Mouse (Mus musculus) granulocyte monocyte progenitor cell, adult 5-6 weeks (primary cell): ENCODE results near the gene Msi2. TPM values are rescaled to one million over a fixed set of nuclear protein-coding genes. Genes with fewer than 3 reads are reported as not detected.

Experiments used
- ATAC-seq: replicated peaks from 2 replicates; pipeline ENCODE4 v1.8.0; 2016; ENCODE audit warnings: mild to moderate bottlenecking, moderate TSS enrichment, inconsistent platforms; ENCODE audit not compliant: poor library complexity, severe bottlenecking
- total RNA-seq, 2 experiments: library from RNA; stranded (forward) in 1 of 2; stranded (reverse) in 1 of 2; fragments of 200-712, 200-1000 nt in 1 of 2; fragments of >200 nt in 1 of 2; fragmentation: Nextera tagmentation in 1 of 2; gene quantifications; 2 replicates each; pipeline ENCODE4 v1.2.3; 2014 to 2017

Gene Msi2
- total RNA-seq, 2 experiments from 2014 or later = 34.7 to 39.6 TPM

DNA sequence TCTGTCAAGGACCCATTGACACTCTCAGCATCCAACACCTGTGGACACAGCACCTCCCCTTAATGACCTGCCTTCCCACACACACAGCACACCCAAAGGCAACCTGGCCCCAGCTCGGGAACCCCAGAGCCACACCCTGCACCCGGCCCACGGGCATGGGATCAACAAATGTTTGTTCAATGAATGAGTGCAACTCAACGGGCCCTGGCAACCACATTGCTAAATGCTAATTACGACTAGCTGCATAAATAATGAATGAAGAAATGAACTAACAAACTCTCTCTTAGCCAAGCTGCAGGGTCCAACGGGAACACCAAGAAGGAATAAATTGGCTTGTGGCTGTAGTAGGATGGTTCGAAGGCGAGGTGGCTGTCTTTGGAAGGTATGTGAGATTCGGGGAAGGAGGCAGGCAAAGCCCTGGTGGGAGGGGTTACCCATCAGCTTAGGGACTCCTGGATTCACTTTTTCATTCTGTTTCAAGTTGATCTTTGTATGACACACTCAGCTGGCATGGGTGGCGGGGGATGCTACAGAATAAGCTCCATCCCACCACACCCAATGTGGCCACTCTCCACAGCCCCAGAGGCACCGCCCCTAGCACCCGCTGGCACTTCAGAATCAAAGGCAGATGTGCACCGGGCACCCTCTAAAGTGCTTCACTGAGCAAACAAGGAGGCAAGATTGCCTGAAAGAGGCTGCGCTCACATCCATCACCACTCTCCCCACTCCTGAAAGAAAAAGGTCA lies 35.1 kb downstream of the Msi2 start:
- ATAC-seq = no peak

GRCm38 (mm10) chr11:88677350-88677749 lies 41.0 kb downstream of the Msi2 start:
- no peak for ATAC-seq

DNA sequence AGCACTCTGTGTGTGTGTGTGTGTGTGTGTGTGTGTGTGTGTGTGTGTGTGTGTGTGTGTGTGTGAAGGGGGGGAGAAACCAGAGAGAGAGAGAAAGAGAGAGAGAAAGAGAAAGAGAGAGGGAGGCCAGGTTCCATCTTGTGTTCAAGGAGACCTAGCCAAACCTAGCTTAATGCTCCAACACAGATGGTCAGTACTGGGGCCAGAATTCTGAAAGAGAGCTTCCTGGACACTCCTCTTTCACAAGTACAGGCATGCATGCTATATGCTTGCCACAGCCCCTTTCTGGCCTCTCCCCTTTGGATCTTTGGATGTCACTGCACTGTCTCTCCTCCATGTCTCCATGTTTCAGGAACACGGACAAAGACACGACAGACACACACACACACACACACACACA lies 41.7 kb downstream of the Msi2 start:
- ATAC-seq = no peak

DNA sequence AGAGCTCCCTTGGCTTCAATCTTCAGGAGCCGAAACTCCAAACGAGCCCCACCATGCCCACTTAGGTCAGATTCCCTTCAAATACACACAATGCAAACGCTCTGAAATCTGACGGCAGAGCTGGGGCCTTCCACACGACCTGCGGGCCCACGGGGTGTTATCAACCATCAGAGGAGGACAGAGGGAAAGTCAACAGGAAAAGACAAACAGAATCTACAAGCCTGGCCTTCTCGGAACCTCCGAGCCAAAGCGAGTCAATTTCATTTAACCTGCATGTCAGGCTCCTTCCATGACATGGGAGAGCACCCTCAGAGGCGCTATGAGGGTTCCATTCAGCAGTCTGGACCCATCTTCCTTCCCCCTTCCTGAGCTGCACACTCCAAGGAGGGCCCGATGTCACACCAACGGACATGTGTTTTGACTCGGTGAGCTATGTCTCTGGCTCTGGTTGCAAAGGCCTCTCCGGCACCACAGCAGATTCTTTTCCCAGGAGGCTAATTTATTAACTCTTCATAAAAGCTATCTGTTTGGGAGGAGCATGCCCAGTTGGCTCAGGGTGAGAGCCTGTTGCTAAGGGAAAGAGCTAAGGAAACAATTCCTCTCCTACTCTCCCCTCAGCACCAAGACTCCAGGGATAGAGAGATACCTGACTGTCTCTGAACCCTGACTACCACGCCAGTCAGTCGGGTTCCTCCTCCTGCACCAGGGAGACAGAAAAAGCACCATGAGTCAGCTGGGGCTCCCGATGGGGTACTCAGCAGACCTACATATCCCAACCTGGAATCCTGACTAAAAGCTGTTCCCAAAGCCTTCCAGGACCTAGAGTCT lies 42.6 kb downstream of the Msi2 start:
- ATAC-seq = no peak

DNA sequence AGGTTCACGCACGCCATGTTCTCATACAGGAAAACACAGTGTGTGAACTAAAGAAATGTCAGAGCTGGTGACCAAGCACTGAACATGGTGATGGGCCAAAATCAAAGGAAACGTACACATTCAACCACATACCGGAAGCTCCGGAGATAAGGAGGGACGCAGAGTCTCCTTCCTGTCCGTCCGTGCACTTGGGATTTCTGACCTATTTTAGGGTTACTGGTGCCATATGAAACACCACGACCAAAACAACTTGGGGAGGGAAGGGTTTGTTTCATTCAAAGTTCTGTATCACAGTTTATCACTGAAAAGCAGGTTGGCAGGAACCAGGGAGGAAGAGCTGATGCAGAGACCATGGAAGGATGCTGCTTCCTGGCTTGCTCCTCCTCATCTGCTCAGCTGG lies 44.2 kb downstream of the Msi2 start:
- ATAC-seq = no peak

DNA sequence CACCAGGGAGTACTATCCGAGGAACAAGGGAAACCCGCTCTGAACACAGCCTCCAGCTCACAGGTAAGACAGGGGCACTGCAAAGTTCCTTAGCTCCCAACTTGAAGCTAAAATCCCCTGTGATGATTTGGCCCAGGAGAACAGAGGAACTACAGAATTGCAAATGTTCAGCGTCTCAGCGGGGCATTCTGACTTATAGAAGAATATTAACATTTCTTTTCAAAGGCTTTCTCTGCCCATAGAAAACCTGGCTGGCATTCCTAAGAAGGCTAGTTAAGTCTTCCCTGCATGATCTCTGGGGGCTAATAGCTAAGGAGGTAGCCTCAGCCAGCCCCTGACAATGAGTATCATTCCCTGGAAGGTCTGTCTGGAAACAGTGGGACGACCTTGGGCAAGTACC lies 47.4 kb downstream of the Msi2 start:
- no peak for ATAC-seq

DNA sequence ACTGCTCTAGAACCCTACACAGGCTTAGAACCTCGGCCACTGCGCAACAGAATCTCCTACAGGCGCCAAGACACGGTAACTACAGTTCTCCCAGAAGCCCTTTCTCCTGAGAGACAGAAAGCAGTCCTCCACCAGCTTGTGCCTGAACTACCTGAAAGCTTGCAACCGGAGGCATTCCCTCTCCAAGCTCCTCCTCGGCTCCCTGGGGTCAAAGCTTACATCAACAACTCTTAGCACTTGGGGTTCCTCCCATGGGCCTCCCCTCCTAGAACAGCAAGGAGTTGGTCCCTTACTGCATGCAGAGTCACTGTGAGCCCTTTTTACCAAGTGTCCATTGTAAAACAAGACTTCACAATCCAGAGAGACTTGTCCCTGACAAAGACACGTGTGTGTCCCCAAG lies 49.2 kb downstream of the Msi2 start:
- no peak for ATAC-seq

DNA sequence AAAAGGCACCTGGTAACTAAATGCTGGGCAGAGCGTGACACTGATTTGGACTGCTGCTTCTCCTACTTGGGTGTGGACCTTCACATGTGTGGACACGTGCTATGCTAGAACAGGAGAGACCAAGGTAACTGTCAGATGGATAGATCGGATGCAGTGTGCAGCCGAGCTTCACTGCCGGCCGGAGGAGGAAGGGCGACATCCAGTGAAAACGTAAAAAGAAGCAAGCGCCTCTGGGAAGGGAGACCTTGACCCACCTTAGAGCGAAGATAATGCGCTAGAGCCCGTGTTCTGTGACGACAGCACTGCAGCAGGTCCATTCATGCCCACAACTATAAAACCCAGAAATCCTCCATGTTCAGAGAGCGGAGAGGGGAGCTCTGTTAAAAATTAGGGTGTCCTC lies 50.0 kb downstream of the Msi2 start:
- ATAC-seq = no peak

GRCm38 (mm10) chr11:88665799-88666198 lies 52.5 kb downstream of the Msi2 start:
- ATAC-seq = no peak

GRCm38 (mm10) chr11:88661444-88662180 lies 56.7 kb downstream of the Msi2 start:
- ATAC-seq = no peak

GRCm38 (mm10) chr11:88660404-88660803 lies 57.9 kb downstream of the Msi2 start:
- ATAC-seq = no peak

- no peak for ATAC-seq
Measured at GRCm38 (mm10) chr11:88658926-88659325, 59.4 kb downstream of the Msi2 start.

DNA sequence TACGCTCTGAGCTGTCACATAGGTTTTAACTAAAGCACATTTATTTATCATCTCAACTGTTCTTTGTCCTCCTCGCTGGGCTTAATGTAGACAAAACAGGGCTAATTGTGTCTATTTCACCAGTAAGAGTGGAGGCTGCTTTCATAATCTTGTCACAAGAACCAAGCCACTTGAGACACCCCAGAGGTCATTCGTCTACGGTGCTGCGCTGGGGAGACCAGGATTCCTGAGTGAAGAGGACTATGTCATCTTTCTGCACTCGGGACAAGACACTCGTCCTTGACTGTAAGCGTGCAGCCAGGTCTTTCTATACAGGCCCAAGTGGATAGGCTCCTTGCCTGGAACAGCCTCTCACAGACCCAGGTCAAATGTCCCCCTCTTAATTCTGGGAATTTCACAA lies 62.5 kb downstream of the Msi2 start:
- ATAC-seq = no peak

DNA sequence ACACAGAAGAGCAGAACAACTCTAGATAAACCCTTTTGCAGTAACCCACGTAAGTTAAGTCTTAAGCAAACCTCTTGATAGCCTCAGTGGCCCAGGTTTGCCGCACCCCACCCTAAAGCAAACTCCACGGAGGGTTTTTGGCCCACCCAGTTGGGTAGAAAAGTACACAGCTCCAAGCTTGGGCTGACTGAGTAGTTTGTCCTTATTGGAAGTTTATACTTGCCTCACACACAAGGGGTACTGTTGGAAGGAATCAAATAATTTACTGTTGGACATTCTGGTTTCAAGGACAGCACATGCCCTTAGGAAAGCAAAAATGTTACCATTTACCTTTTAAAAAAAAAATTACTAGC lies 63.1 kb downstream of the Msi2 start:
- no peak for ATAC-seq

DNA sequence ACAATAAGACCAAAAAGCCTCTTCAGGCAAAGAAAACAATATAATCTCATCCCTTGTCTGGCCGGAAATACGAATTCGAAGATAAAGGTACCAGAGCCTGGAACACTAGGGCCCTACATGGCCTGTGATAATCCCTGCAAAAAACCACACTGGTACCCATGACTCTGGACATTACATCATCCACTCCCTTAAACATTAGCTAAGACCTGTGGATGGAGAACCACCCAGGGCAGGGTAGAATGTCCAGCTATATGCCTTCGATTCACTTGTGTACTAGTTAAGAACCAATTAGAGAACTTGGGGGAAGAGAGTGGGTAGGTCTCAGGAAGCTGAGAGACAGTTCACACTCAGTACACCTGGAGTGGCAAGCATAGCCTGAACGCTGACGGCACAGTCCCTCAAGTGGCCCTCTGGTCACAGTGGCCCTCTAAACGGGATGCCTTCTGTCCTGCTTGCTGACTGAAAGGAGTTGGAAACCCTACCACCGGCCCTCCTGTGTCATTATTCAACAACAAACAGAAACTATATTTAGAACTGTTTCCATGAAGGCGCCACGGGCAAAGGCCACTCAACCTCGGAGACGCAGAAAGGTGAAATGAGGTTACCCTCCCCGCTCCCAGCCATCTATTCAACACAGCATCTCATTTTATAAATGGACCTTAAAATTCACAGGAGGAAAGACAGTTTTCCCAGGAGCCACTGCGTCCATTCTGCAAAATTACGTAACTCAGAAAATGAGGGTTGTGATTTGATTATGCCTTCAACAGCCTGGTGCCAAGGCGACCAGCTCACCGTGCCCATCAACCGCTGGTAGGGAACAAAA lies 63.7 kb downstream of the Msi2 start:
- ATAC-seq = no peak

GRCm38 (mm10) chr11:88650275-88650674 lies 68.0 kb downstream of the Msi2 start:
- ATAC-seq = no peak

DNA sequence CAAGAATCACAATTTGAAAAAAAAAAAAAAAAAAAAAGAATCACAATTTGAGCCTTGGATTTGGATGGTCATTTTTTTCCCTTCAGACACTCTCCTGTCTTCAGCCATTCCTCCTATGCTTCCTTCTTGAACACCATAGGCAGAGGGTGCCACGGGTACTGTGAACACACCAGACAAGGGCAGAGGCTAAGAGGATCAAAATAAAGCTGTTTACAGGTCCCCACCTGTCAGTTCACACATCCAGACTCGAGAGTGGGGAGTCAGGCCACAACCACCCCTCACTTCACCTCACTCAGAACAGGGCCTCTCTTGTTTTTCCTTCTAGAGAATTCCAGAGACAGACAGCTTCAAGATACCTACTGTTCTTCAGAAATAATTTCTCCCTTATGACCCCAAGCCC lies 69.3 kb downstream of the Msi2 start:
- ATAC-seq = no peak

DNA sequence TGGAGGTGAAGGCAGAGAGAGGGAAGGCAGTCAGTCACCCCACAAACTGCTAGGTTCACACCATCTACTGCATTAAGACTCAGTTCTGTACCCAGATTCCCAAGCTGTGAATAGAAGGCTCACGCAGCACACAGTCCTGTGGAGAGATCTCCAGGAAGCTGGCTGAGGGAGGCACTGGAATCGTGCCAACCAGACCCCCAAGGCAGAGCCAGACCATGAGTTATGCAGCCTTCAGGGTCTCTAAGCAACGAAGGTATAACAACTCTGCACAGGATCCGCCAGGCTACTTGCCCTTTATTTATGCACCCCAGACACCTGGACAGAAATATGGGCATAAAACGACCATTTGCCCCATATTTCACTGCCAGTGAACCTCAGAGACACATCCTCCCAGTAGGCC lies 69.9 kb downstream of the Msi2 start:
- no peak for ATAC-seq

DNA sequence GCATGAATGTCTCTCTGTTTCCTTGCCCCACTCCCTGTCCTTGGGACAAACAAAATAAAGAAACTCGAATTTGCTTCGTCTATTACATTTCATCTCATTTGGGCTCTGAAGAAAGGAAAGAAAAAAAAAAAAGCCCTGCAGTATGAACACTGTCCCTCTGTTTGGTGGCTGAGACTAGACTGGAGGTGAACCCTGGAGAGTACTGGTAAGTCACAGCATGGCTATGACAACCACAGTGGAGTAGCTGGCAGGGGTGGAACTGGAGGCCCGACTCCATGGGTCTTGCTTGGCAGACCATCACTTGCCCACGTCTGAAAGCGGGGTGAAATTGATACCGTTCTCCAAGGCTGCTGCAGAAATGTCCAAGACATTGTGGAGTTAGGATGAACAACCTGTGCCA lies 71.8 kb downstream of the Msi2 start:
- no peak for ATAC-seq

GRCm38 (mm10) chr11:88645821-88646220 lies 72.5 kb downstream of the Msi2 start:
- no peak for ATAC-seq
